Mouse (Mus musculus) heart, adult 10 weeks (tissue): ENCODE data around the gene Ubn1. TPM values are rescaled to one million over a fixed set of nuclear protein-coding genes. Genes with fewer than 3 reads are reported as not detected.

Experiments used
- polyA plus RNA-seq: library from polyadenylated mRNA; stranded (reverse); fragments of 350-450 nt; fragmentation: Illumina TruSeq; extraction: RNeasy Lipid Tissue Mini Kit (QIAGEN cat#74804); gene quantifications from one replicate; pipeline ENCODE4 v1.2.3, GENCODE M21; 2014; ENCODE audit warnings: low read depth, low replicate concordance

Gene Ubn1
- polyA plus RNA-seq: 20.4 TPM

GRCm38 (mm10) chr16:5049774-5050234, at the start of gene Ubn1, which contains the start of gene Glyr1:
Ubn1 (plus strand) TSS chr16:5050057.
Glyr1 (minus strand) TSS chr16:5049863.

GRCm38 (mm10) chr16:5007067-5007466, 42.8 kb upstream of the Ubn1 start, which contains the start of gene Smim22:
Smim22 (plus strand) TSS chr16:5007288.

GRCm38 (mm10) chr16:5013054-5013838, 36.6 kb upstream of the Ubn1 start, which contains the start of gene Rogdi:
Rogdi (minus strand) TSS chr16:5013553.

GRCm38 (mm10) chr16:5132401-5132801, 82.5 kb downstream of the Ubn1 start, which contains the start of gene Ppl:
Ppl (minus strand) TSS chr16:5132421.

Other genes starting within 250 kb of the Ubn1 start
- not detected for gene 4930562C15Rik, start 214.6 kb upstream of the Ubn1 start, polyA plus RNA-seq
- gene Ubald1, start 169.7 kb upstream of the Ubn1 start, polyA plus RNA-seq: 29.5 TPM
- 173 TPM for gene Mgrn1, start 163.8 kb upstream of the Ubn1 start, polyA plus RNA-seq
- 24.9 TPM for gene Nudt16l1, start 111.3 kb upstream of the Ubn1 start, polyA plus RNA-seq
- gene Anks3, start 85.9 kb upstream of the Ubn1 start, polyA plus RNA-seq: 19.7 TPM
- not detected for gene Sept12, start 52.2 kb upstream of the Ubn1 start, polyA plus RNA-seq
- not detected for gene Smim22, start 42.8 kb upstream of the Ubn1 start, polyA plus RNA-seq
- gene Rogdi, start 36.5 kb upstream of the Ubn1 start, polyA plus RNA-seq: 35.0 TPM
- gene Glyr1, start 194 bp upstream of the Ubn1 start, polyA plus RNA-seq: 52.6 TPM
- 4.8 TPM for gene Ppl, start 82.4 kb downstream of the Ubn1 start, polyA plus RNA-seq
- 2.7 TPM for gene Sec14l5, start 97.1 kb downstream of the Ubn1 start, polyA plus RNA-seq
- 15.2 TPM for gene Nagpa, start 154.0 kb downstream of the Ubn1 start, polyA plus RNA-seq
- 9.1 TPM for gene AU021092, start 172.2 kb downstream of the Ubn1 start, polyA plus RNA-seq
- gene Alg1, start 183.6 kb downstream of the Ubn1 start, polyA plus RNA-seq: 23.5 TPM
- gene Eef2kmt, start 205.9 kb downstream of the Ubn1 start, polyA plus RNA-seq: 14.2 TPM